Mouse (Mus musculus) CD4-positive, CD25-positive, alpha-beta regulatory T cell (primary cell): ENCODE data around the gene Chst1. TPM values are rescaled to one million over a fixed set of nuclear protein-coding genes. Genes with fewer than 3 reads are reported as not detected.

Experiments
- polyA plus RNA-seq: library from polyadenylated mRNA; unstranded; fragments of 100-300 nt; shearing (Covaris generic); gene quantifications from one replicate; pipeline ENCODE4 v1.2.1, GENCODE M21; 2017

Chst1 gene
- not detected for polyA plus RNA-seq

DNA sequence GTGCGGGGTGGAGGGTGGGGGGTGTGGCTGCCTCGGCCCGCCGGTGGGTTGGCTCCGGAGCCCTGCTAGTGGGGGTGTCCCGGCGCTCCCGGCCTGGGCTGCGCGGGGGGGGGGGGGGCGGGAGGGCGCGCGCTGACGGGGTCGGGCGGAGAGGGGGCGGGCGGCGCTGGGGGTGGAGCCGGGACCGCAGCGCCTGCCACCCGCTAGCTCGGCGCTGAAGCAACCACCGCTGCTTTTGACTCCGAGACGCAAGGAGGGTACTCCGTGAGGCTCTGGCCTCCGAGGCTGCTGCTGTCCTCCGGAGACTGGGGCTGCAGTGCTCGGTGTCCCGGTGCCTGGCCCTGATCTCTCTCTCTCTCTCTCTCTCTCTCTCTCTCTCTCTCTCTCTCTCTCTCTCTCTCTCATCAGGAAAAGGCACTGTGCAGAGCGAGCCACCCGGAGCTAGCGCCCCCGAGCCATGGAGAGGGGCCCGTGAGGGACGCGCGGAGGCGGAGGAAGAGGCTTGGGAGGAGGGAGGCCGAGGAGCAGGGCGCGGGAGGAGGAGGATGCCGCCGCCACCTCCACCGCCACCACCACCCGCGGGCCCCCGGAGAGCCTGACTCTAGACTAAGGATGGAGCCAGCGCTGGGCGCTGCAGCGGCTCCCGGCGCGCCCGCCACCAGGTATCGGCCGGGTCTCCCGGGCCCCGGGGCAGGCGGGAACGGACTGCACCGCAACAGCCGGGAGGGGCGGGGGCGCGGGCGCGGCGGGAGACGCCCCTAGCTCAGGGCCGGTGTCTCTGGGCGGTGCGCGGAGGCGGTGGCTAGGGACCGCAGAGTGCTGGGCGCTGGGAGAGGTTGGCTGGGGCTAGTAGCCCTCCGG, at the start of gene Chst1:
TSS of gene Chst1 (plus strand) at position 221 of the 861 bp plus-strand sequence.

Other genes with a start within 250 kb of the Chst1 start
- gene Pex16, start 225.0 kb upstream of the Chst1 start, polyA plus RNA-seq = 51.9 TPM
- 1.1 TPM for gene Large2, start 224.8 kb upstream of the Chst1 start, polyA plus RNA-seq
- 7.1 TPM for gene 1700029I15Rik, start 217.2 kb upstream of the Chst1 start, polyA plus RNA-seq
- gene Mapk8ip1, start 198.4 kb upstream of the Chst1 start, polyA plus RNA-seq = 1.3 TPM
- 21.3 TPM for gene Cry2, start 165.7 kb upstream of the Chst1 start, polyA plus RNA-seq
- gene Slc35c1, start 139.2 kb upstream of the Chst1 start, polyA plus RNA-seq = 73.4 TPM